Mouse (Mus musculus): ENCODE measurements around the gene Zfp319. TPM values are rescaled to one million over a fixed set of nuclear protein-coding genes. Genes with fewer than 3 reads are reported as not detected.
"Not testable (repeated sequence)": the region's sequence is repeated elsewhere in the genome, so short reads cannot be mapped to it uniquely, and the experiment has no call there.

Gene Zfp319
- total RNA-seq (2021): 10 to 100 TPM; 12.5 to 14.3 TPM

DNA sequence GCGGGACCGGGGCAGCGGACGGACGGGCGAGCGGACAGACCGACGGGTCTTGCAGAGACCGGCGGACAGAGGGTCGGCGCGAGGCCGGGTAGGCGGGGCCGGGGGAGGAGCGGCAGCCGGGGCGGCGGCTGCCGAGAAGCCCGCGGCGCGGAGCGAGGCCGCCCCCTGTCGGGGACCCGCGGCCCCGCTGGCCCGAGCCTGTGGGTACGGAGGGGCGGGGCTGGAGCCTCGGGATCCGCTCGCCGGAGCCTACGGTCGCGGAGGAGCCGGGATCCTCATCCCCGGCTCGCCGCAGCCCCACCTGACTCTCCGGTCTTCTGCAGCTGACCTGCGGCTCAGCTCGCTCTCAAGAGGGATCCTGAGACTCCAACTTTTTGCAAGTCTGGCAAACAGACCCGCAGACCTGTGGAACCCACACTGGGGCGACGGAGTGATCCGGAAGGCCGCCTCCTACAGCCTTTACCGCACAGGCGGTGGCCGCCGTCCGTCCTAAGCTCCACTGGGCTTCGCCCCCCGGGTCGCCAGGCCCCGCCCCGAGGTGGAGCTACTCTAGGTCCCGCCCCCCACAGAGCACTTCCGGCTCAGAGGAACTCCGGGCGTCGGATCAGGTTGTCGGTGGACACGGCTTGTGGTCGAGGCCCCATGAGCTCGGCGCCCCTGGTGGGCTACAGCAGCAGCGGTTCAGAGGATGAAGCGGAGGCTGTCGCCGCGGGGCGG lies at the start of gene Zfp319, which contains the start of gene Usb1:
Zfp319 (minus strand) TSS at position 231 of the 717 bp plus-strand sequence.
Usb1 (plus strand) TSS at position 565 of the 717 bp plus-strand sequence.
- DNase-seq: peak; percentile 98

DNA sequence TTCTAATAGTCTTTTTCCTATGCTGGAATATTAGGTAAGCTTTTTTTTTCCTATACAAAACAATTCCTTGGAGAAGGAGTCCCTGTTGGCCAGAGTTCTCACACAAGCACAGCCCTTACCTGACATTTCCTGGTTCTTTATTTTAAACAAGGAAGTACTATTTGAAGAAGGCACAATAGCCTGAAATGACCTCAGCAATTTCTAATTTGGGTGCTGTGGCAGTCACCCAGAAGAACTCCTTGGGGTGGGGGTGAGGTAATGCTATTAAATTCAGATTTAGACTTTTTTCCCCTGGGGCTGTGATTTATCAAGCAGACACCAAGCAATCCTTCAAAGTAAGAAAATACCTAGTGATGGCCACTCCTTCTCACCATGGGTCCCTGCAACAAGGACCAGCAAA lies 49.2 kb upstream of the Zfp319 start:
- DNase-seq: no peak

DNA sequence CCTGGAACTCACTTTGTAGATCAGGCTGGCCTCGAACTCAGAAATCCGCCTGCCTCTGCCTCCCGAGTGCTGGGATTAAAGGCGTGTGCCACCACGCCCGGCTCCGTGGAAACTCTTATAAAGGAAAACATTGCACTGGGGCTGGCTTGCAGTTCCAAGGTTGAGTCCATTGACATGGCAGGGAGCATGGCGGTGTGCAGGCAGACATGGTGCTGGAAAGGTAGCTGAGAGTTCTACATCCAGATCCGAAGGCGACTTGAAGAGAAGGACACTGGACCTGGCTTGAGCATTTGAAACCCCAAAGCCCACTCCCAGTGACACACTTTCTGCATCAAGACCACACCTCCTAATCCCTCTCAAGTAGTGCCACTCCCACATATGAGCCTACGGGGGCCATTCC lies 47.2 kb upstream of the Zfp319 start:
- not testable (repeated sequence) for DNase-seq

DNA sequence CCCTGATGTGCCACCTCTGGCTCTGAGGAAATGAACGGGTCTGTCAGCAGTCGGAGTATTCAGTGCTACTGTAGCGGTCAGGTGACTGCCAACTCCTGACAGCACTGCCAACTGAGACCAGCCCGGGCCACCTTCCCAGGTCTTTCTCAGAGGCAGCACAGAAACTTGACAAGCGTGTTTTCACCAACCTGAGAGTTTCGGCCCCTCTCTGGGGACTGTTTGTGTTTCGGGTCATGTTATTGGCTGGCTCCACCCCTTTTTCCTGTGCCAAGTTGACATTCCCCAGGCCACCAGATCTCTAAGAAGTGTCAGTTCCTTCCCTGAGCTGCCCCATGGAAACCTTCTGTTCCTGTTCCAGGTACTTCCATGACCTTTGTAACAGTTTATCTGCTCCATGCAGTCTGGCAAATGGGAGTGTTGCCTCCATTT lies 46.1 kb upstream of the Zfp319 start:
- peak; percentile 62 for DNase-seq

DNA sequence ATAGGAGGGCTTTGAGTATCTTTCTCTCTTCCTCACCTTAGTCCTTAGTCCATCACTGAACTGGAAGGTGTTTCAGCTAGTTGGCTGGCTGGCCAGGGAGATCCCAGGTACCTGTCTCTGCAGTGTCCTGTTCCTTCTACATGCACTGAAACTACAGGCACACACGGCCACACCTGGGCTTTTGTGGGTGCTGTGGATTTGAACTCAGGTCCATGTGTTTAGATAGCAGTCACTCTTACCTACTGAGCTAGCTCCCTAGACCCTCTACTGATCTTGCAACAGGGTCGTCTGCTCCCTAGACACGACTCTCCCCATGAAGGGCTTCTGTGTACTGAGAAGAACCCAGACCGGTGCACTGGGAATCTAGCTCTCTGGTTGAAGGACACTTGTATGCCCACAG lies 45.4 kb upstream of the Zfp319 start:
- no peak for DNase-seq

DNA sequence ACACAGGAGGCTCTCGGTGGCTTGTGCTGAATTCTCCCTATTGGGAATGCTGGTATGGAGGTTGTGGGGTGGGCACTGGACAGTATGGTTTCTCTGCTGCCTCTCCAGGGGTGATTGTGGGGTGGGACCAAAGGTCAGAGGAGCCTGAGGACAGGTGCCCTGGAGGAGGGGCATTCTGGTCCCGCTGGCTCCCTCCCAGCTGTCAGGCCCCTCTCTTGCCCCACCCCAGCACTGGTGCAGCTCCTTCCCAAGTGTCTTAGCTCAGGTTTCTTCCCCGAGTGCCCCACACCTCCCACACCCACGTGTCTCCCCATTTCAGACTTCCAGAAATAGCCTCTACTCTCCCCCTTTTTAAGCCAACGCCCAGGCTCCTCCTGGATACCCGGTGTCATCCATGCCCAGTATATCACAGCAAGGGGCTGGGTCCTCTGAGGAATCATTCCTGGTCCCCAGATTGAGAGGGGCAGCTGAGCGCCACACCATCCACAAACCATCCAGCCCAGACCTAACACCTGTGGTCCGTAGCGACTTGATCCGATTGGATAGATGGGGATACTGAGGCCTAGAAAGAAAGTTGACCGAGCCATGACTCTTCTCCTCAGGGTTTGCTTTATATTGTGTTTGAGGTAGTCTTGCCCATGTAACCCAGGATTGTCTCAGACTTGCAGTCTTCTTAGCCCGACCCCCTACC lies 44.7 kb upstream of the Zfp319 start:
- DNase-seq: no peak

DNA sequence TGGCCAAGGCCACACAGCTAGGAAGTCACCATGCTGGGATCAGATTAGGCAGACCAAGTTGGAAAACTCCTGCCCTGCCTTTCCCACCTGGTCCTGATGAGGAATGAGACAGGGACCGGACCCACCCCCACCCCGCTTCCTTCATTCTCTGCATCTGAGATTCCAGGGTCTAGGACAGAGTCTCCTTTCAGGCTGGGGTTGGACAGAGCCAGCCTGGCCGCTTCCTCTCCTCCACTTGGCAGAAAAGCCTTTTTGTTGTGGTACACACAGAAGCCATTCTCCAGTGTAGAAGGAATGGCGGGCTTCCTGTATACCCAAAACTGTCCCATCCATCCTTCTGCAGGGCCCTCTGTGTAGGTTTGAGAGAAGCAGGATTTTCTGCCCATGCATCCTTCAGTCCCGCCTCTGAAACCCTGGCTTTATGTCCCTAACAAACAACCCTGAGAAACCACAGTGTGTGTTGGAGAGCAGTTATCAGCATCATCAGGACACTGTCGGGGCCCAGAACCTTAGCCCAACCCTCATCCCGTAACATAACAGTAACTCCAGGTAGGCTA lies 43.7 kb upstream of the Zfp319 start:
- no peak for DNase-seq

DNA sequence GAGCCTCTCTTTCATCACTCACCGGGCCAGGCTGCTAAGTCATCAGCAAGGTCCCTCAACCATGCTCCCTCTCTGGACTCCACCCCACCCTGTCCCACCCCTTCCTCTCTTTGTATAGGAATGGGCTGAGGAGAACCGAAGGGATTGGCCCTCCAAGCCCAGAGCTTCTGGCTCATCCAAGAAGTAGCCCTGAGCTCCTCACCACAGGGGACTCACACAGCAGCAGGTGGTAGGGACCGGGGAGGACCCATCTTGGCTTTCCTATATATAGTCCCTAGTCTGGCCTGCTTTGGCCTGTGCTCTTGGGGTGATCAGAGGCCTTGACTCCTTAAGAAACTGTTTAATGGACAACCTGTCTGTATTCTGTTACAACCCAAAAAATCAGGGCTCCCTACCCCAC lies 42.7 kb upstream of the Zfp319 start:
- DNase-seq: no peak

DNA sequence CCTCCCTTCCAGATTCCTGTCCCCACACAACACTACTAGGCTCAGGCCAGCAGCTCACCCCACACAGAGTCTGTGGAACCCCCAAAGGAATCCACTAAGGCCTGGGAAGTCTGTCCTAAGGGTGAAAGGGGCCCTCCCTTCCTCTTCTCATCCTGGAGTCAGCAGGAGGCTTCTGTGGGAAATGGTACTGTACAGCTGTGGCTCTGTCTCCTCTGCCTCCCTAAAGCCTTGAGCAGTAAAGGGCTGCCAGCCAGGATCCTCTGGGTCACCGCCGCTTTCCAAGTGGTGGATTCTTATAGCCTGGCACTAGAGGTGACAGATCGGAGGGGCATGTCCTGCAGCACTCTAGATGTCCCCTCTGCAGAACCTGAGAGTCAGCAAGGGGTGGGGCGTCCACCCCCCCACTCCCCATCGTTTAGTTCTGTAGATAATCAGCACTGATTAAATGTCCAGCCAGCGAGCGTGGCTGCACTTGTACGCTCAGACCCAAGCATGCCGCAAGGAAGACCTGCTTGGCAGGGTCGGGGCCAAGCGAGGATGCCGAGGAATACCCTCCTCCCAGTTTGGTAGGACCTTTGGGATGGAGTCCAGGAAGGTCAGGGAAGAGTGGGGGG lies 41.7 kb upstream of the Zfp319 start:
- DNase-seq: peak; percentile 56

DNA sequence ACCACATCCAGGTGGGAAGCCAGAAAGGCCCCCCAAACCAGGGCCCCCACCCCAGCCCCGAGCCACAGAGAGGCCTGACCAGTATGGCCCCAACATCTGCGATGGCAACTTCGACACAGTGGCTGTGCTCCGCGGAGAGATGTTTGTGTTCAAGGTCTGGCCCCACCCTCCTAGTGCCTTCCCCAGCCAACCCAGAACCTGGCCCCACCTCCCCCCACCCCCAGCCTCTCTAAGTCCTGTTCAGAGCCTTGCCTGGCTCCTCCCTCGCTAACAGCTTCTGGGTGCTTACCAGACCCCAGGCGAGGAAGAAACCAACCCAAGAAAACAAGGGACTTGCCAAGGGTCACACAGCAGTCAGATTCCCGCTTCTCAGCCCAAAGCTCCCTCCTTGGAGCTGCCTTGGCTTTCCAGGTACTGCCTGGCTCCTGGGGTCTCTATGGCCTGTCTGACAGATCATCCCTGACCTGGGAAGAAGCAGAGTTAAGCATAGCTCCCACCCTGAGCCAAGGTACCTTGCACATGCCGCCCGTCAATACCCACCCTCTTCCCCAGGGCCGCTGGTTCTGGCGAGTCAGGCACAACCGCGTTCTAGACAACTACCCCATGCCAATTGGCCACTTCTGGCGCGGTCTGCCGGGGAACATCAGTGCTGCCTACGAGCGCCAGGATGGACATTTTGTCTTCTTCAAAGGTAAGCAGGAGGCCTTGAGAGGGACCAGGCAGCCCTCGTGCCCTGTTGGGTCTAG lies 38.0 kb upstream of the Zfp319 start:
- DNase-seq: no peak

DNA sequence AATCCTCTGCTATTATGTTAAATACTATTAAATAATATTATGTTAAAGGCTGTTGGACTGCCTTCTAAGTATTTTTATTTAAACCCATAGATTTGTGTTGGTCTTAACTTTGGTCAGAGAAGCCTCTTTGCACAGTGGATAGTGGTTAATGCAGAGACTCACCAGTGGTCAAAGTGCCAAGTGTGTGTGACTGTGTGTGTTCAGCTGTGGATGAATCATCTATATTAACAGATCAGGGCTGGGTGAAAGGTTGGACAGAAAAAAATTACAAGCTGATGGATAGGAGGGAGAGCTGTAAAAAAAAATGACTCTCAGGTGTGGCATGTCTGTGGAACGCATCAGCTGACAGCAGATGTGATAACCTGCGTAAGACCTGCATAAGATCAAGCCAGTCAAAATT lies 32.1 kb upstream of the Zfp319 start:
- no peak for DNase-seq

DNA sequence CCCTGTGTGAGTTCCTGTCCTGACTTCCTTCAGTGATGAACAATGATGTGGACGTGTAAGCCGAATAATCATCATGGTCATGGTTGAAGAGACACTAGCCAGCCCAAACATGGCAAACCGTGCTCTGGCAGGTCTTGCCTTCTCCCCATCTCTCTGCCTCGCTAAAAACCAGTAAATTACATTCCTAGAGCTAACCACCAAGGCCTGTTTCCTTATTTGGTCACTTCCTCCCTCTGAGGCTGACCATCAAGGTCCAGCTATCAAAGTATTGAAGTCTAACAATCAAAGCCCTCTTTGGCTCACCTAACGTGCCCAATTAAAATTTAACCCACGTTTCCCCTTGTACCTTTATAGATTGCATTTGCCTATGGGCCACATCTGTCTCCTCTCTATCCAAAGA lies 30.5 kb upstream of the Zfp319 start:
- DNase-seq: no peak

DNA sequence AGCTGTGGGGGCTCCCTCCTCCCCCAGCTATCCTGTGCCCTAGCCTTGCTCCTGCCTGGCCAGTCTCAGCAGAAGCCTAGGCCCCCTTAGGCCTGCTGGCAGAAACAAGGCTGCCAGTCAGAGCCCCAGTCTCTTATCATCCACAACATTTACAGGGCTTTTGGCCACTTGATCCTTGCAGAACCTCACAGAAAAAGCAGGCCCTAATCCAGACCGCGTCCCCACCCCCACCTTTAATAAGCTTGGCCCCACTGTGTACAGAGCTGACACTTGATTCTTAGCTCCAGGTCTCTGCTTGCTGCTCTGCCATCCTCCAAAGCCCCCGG lies 29.2 kb upstream of the Zfp319 start:
- no peak for DNase-seq

DNA sequence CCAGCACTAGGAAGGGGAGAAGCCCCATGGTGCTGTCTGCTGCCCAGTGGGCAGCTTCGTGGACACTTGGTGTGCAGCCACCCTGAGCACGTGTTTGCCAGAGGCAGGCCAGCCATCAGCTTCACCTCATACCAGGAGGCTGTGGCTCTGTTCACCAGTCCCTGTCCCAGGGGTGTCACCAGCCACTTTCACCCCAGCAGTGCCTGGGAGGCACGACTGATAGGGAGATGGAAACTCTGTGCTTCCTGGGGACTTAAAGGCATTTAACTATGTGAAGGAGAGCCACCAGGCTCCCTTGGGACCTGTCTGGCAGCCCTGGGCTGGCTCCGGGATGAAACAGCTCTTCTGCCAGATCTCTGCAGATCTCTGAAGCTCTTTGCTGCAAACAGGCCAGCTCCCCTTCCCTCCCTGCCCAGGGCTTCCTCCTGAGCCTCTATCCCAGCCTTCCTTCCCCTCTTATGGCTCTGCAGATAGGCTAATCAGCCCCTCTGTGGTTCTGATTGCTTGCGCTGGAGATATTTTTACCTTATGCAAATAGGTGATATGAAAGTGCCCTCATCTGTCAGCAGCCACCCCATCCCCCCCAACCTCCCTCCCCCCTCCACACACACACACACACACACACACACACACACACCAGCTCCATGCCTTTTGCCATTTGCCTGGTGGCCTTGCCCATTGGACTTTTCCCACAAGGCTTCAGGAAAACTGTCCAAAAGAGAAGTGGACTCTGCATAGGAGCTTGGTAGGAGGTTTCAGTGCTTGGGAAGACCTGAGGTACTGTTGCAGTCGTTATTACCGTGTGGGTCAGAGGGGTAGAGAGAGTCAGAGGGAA lies 28.6 kb upstream of the Zfp319 start:
- DNase-seq: no peak

DNA sequence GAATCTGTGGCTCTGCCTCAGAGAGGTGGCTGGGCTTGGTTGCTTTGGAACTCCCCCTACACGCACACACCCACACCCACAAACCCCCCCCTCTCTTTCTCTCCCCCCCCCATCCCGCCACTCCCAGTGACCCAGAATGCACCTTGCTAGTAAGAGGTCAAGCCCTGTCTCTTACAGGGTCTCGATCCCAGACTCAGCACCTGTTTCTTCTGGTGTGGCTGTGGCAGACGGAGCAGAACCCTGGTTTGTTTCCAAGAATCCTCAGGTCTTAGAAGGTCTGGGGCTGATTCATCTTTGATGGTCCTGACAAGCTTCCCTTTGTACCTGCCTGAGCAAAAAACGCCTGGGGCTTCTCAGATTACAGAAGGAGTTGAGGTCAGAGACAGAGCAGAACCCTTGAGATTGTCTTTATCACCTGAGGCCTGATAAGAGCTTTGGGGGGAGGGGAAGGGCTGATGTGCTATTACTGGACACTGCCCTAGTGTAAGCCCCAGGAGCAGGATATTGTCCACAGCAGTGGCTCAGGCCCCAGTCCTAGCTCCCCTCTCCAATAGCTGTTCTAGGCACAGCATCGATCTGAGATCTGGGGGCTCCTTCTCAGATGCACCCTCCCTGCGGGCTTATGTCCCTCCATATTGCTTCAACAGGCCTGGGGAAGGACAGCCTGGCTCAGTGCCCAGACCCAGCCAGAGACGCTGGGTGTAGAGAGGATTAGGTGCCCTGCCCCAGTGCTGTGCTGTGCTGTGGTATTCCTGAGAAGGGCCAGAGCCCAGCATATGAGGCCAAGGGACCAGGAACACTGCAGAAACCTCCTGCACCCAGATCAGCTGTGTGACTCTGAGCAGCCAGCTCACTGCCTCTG lies 27.0 kb upstream of the Zfp319 start:
- peak; percentile 55 for DNase-seq

DNA sequence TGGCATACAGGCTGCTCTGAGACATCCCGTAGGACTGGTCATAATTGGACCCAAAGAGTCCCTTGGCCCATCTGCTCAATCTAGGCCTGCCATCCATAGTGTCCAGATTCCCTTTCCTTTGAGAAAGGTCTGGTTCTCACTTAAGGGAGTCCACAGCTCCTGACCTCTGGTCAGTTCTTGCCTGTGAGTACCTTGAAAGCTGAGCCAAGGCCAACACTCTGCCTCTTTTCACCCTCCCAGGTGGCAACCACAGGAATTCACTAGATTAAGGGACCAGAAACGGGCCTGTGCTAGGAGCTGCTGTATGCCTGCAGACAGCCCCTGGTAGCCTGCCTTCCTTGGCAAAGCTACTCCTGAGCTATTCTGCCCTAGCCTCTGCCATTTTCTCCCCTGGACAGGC lies 22.9 kb upstream of the Zfp319 start:
- DNase-seq: no peak

DNA sequence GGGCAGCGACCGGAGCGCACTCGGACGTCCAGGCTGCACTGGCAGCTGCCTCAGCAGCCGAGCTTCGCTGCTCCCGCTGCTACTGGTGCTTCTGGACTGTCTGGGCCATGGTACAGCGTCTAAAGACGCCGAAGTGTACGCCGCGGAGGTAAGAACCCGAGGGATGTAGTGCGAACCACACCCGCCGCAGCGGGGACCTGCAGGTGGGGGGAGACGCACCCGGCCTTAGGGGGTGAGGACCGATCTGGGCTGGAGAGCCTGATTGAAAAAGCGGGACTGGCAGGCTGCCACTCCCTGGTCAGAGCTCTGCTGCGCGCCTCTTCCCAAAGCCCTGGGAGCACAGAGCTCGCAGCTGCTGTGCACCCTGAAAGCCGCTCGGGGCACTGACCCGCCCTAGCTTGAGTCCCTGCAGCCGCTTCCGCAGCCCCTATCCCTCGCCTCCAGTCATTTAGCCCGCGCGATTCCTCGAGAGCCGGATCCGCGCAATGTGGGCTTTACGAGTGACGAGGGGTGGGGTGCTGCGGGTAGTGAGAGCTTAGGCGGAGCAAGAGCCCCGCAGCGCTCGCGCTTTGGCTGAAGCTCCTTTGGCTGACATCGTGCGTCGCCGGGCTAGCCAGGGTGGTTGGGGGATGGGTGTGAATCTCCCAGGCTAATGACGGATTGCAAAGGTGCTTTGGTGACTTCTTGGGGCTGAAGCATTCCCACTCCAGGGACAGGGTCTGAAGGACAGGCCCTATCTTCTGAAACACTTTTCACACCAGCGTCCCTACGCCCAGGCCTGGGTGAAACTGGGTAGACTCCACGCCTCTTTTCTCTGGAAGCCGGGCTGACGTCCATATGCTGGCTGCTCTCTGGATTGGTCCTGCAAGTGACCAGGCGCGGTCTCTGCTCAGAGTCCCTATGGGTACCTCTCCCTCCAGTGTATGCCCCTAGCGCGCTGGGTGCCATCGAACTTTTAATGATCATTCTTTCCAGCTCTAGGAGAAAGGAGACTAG lies 21.4 kb upstream of the Zfp319 start:
- DNase-seq: peak; percentile 69

DNA sequence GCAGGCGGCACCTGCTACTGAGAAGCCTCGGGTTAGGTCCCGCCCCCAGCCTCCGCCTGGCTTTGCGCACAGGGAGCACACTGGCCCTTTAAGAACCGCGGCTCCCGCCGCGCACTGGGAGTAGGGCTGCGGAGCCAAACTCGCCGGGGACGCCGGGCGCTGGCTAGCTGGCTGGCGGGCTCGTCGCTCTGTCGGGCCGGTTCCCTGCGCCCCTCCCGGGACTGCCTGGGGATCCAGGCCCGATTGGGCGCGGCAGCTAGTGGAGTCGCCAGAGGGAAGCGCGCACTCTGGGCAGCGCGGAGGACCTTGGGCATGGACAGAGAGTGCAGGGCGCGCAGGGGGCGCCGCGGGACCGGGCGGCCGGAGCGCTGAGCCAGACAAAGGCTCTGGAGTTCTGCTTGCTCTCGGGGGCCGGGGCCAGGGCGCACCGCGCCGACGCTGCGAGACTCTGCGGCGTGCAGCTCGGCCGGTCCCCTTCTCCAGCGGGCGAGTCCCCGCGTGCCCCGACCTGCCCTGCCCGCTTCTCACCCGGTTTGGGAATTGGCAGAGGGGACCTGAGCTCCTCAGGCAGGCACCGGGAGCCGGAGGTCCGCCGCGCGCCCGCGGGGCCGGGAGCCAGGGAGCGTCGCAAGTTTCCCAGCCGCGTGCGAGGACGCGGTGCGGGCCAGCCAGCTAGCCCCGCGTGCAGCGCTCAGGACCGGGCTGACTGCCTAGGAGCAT lies 20.6 kb upstream of the Zfp319 start, which contains the start of gene Mmp15:
Mmp15 (plus strand) TSS at position 118 of the 720 bp plus-strand sequence.
- DNase-seq: peak; percentile 87

DNA sequence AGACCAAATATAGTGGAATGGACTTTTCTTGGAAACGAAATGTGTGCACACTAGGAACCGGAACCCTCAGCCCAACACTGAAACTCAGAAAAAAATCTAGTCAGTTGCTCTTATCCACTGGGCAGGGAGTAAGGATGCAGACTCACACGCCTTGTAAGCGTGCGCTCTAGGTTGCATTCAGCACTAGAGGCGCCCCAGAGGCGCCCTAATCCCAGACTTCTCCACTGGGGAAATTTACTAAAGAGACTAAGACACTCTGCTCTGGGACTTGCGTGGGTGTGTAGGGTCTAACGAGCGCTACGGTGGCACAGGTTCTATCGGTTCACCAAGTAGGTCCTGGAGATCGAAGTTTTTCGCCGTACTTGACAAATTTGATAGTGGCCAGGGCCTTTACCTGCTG lies 19.7 kb upstream of the Zfp319 start:
- peak; percentile 52 for DNase-seq
